8 mouse cellular contexts compared by ENCODE assay signal in genomic region chr4:108834971-108835311, GRCm38 (mm10). TPM values are rescaled to one million over a fixed set of nuclear protein-coding genes. Genes with fewer than 3 reads are reported as not detected.
DNase-seq lines count a peak whose midpoint lies in the region; ATAC-seq and TF ChIP-seq lines count a peak whose summit lies in the region.

No protein-coding gene starts in this region.

- no peaks in the 10 kb centered on the region for H3K27me3 ChIP-seq in CH12.LX (replicated peaks)
- H3K27me3 ChIP-seq in embryonic facial prominence, embryonic 12.5 days, result no peaks in the 10 kb centered on the region
- no peaks in the 10 kb centered on the region for H3K27me3 ChIP-seq in hindbrain, embryonic 16.5 days (replicated peaks; ENCODE audit: control insufficient read depth, insufficient read depth, low read length)
- no peaks in the 10 kb centered on the region for H3K27me3 ChIP-seq in thymus, adult 2 months (ENCODE audit: control insufficient read depth, insufficient read depth, low read length)

- no peak for TF ChIP-seq EP300 in CH12.LX (IDR thresholded peaks at IDR 0.05; ENCODE audit: low read length)

- TF ChIP-seq RAD21 in CH12.LX (IDR thresholded peaks at IDR 0.05; ENCODE audit: low read depth, low read length), result no peak

- H3K79me2 ChIP-seq in CH12.LX (replicated peaks; ENCODE audit: control insufficient read depth, extremely low read depth, insufficient read depth, poor library complexity, severe bottlenecking), result peaks cover 47% of the 10 kb centered on the region

- ATAC-seq in embryonic facial prominence, embryonic 12.5 days (ENCODE audit: insufficient number of reproducible peaks, insufficient read depth, low FRiP score, low TSS enrichment), result no peak
- ATAC-seq in hindbrain, embryonic 16.5 days, result no peak

- H3K36me3 ChIP-seq in CH12.LX (replicated peaks in 1 of 2; ENCODE audit: control insufficient read depth in 1 of 2, insufficient read depth in 1 of 2, low read length in 1 of 2), result peaks cover 4 to 22% of the 10 kb centered on the region in 2 experiments
- H3K36me3 ChIP-seq in embryonic facial prominence, embryonic 12.5 days, result peaks cover 5% of the 10 kb centered on the region
- H3K36me3 ChIP-seq in hindbrain, embryonic 16.5 days (ENCODE audit: control insufficient read depth, insufficient read depth, low read length), result no peaks in the 10 kb centered on the region
- H3K36me3 ChIP-seq in thymus, adult 2 months (ENCODE audit: control insufficient read depth, insufficient read depth, low read length), result no peaks in the 10 kb centered on the region; the same call in 1 of the 2 replicates

- peak; percentile 22 to 46 for DNase-seq in cerebellum, adult 18-20 months
- no peak for DNase-seq in cerebellum, adult 8-10 months
- no peak for DNase-seq in CH12.LX (ENCODE audit: extremely low read depth)
- peak; percentile 9 for DNase-seq in lung, postnatal 10 days
- DNase-seq in thymus, adult 2 months, result peak; percentile 14
- DNase-seq in ovary, postnatal 10 days (ENCODE audit: low spot score), result no peak

- TF ChIP-seq POLR2A in CH12.LX (IDR thresholded peaks at IDR 0.05; ENCODE audit: low read depth, low read length), result no peak
- no peak for TF ChIP-seq POLR2A in thymus, adult 2 months (IDR thresholded peaks at IDR 0.05; ENCODE audit: control insufficient read depth, extremely low read depth, insufficient read depth, low read length, poor library complexity)

- peak overlapping the region; percentile 83 for H3K4me2 ChIP-seq in CH12.LX (ENCODE audit: insufficient read depth, low read depth, poor library complexity, severe bottlenecking)
- peak overlapping the region; percentile 63 for H3K4me2 ChIP-seq in embryonic facial prominence, embryonic 12.5 days (replicated peaks)
- H3K4me2 ChIP-seq in hindbrain, embryonic 16.5 days (ENCODE audit: low read length), result peak overlapping the region; percentile 87

- peak overlapping the region; percentile 98 for H3K9ac ChIP-seq in CH12.LX (ENCODE audit: insufficient read depth, low read depth)
- peak overlapping the region; percentile 77 for H3K9ac ChIP-seq in embryonic facial prominence, embryonic 12.5 days
- H3K9ac ChIP-seq in hindbrain, embryonic 16.5 days (ENCODE audit: low read depth, low read length), result peak overlapping the region; percentile 76

- dilution Hi-C loops in CH12.LX (cut with MboI; ENCODE audit: extremely low pct_ligation_motif_present, extremely low pct_unique_long_range_greater_than_20kb, low sequenced_read_pairs), result no loop called here

- peak overlapping the region; percentile 98; the same call in 1 of the 2 replicates for H3K27ac ChIP-seq in CH12.LX (ENCODE audit: insufficient read depth, low read depth)
- peak overlapping the region; percentile 99 for H3K27ac ChIP-seq in embryonic facial prominence, embryonic 12.5 days
- peak overlapping the region; percentile 99 for H3K27ac ChIP-seq in hindbrain, embryonic 16.5 days (ENCODE audit: low read depth, low read length)
- H3K27ac ChIP-seq in thymus, adult 2 months (ENCODE audit: control insufficient read depth, insufficient read depth, low read length), result peak overlapping the region; percentile 90

- under 1% methylated on average over 15 of the region's 15 CpGs for WGBS in embryonic facial prominence, embryonic 12.5 days
- under 1% methylated on average over 15 of the region's 15 CpGs for WGBS in hindbrain, embryonic 16.5 days
- WGBS in thymus, adult 2 months, result 2% methylated on average over 15 of the region's 15 CpGs

- in situ Hi-C loops in CH12.LX (cut with MboI; ENCODE audit: low pct_ligation_motif_present, low pct_unique_long_range_greater_than_20kb, low sequenced_read_pairs), result no loop called here

- H3K9me3 ChIP-seq in CH12.LX (replicated peaks; ENCODE audit: low read length), result no peaks in the 10 kb centered on the region
- H3K9me3 ChIP-seq in embryonic facial prominence, embryonic 12.5 days, result no peaks in the 10 kb centered on the region
- H3K9me3 ChIP-seq in hindbrain, embryonic 16.5 days (ENCODE audit: control insufficient read depth, low read length), result no peaks in the 10 kb centered on the region

- peaks cover 0 to 42% of the 10 kb centered on the region in 2 experiments; a peak in 2 of 4 replicates for H3K4me1 ChIP-seq in CH12.LX (ENCODE audit: control insufficient read depth in 1 of 2, insufficient read depth in 2 of 2)
- peaks cover 25% of the 10 kb centered on the region for H3K4me1 ChIP-seq in embryonic facial prominence, embryonic 12.5 days
- peaks cover 25% of the 10 kb centered on the region for H3K4me1 ChIP-seq in hindbrain, embryonic 16.5 days (ENCODE audit: control insufficient read depth, insufficient read depth, low read depth, low read length)
- peaks cover 7% of the 10 kb centered on the region for H3K4me1 ChIP-seq in thymus, adult 2 months (replicated peaks; ENCODE audit: control insufficient read depth, insufficient read depth, low read length)

- peak overlapping the region; percentile 72 to 83 (median 76) for H3K4me3 ChIP-seq in CH12.LX (replicated peaks in 1 of 3; ENCODE audit: low read depth in 2 of 3, low read length in 2 of 3, poor library complexity in 1 of 3)
- H3K4me3 ChIP-seq in embryonic facial prominence, embryonic 12.5 days, result peak overlapping the region; percentile 95
- peak overlapping the region; percentile 91 for H3K4me3 ChIP-seq in hindbrain, embryonic 16.5 days (ENCODE audit: low read length)
- H3K4me3 ChIP-seq in thymus, adult 2 months (ENCODE audit: control insufficient read depth, insufficient read depth, low read length), result peak overlapping the region; percentile 99

- 0 out of 4 replicates have a peak, but pooled peaks of 1 of the 2 experiments have one; percentile 3 for TF ChIP-seq CTCF in CH12.LX (conservative IDR thresholded peaks at IDR 0.05 in 1 of 2, IDR thresholded peaks at IDR 0.05 in 1 of 2; ENCODE audit: low read depth in 2 of 2, low read length in 2 of 2)
- TF ChIP-seq CTCF in thymus, adult 2 months (IDR thresholded peaks at IDR 0.05; ENCODE audit: borderline replicate concordance, control insufficient read depth, extremely low read depth, insufficient read depth, low read length, poor library complexity), result no peak

TF ChIP-seq in CH12.LX, 34 proteins besides CTCF, POLR2A, EP300 and RAD21:
- TF ChIP-seq SMC3 (IDR thresholded peaks at IDR 0.05; ENCODE audit: low read depth, low read length), result no peak
- TF ChIP-seq CHD2 (IDR thresholded peaks at IDR 0.05; ENCODE audit: low read length), result no peak
- no peak for TF ChIP-seq SIN3A (IDR thresholded peaks at IDR 0.05; ENCODE audit: low read length)
- no peak for TF ChIP-seq USF2 (conservative IDR thresholded peaks at IDR 0.05; ENCODE audit: low read depth, low read length)
- no peak for TF ChIP-seq NELFE (IDR thresholded peaks at IDR 0.05; ENCODE audit: low read depth, low read length)
- TF ChIP-seq CHD1 (IDR thresholded peaks at IDR 0.05; ENCODE audit: low read depth, low read length), result no peak
- no peak for TF ChIP-seq MAFK (IDR thresholded peaks at IDR 0.05; ENCODE audit: insufficient replicate concordance, low read length)
- TF ChIP-seq UBTF (IDR thresholded peaks at IDR 0.05; ENCODE audit: low read depth, low read length), result no peak
- no peak for TF ChIP-seq JUND (conservative IDR thresholded peaks at IDR 0.05; ENCODE audit: low read depth, low read length)
- TF ChIP-seq PAX5 (IDR thresholded peaks at IDR 0.05; ENCODE audit: low read length), result no peak
- TF ChIP-seq KAT2A (IDR thresholded peaks at IDR 0.05; ENCODE audit: insufficient replicate concordance, low read length), result no peak

RNA-seq across cellular contexts. Expression of gene Txndc12, which starts 0.5 kb away (rescaled TPM):
- total RNA-seq in CH12.LX (2012; rRNA removed), result 35.9 and 45.5 TPM in 2 replicates
- 61.4 and 62.3 TPM in 2 replicates for total RNA-seq in CH12.LX (2014; rRNA removed)
- 44.1 and 52.7 TPM in 2 replicates for polyA plus RNA-seq in CH12.LX (2012; ENCODE audit: insufficient read length, low read depth)
- 114 and 118 TPM in 2 replicates for polyA plus RNA-seq in embryonic facial prominence, embryonic 12.5 days (2016; fragmentation: Nextera tagmentation; extraction: Ambion mirVana)
- polyA plus RNA-seq in hindbrain, embryonic 16.5 days (2015; fragmentation: Nextera tagmentation; extraction: Ambion mirVana), result 68.7 and 70.4 TPM in 2 replicates
- 14.7 and 15.5 TPM in 2 replicates for polyA plus RNA-seq in thymus, adult 2 months (2012; rRNA removed)

RNA-seq across cellular contexts. Expression of gene Btf3l4, which starts 1.5 kb away (rescaled TPM):
- total RNA-seq in CH12.LX (2012; rRNA removed), result 32.1 and 33.3 TPM in 2 replicates
- total RNA-seq in CH12.LX (2014; rRNA removed), result 52.7 and 70.5 TPM in 2 replicates
- polyA plus RNA-seq in CH12.LX (2012; ENCODE audit: insufficient read length, low read depth), result 67.6 and 74.5 TPM in 2 replicates
- polyA plus RNA-seq in embryonic facial prominence, embryonic 12.5 days (2016; fragmentation: Nextera tagmentation; extraction: Ambion mirVana), result 208 and 229 TPM in 2 replicates
- polyA plus RNA-seq in hindbrain, embryonic 16.5 days (2015; fragmentation: Nextera tagmentation; extraction: Ambion mirVana), result 129 and 147 TPM in 2 replicates
- polyA plus RNA-seq in thymus, adult 2 months (2012; rRNA removed), result 19.3 and 24.3 TPM in 2 replicates

RNA-seq across cellular contexts. Expression of gene Kti12, which starts 12.6 kb away (rescaled TPM):
- total RNA-seq in CH12.LX (2012; rRNA removed) (36.1 and 48.4 TPM in 2 replicates), CH12.LX (2014; rRNA removed) (51.4 and 66.0 TPM in 2 replicates)
- polyA plus RNA-seq in CH12.LX (2012; ENCODE audit: insufficient read length, low read depth), result 73.8 and 81.3 TPM in 2 replicates
- polyA plus RNA-seq in embryonic facial prominence, embryonic 12.5 days (2016; fragmentation: Nextera tagmentation; extraction: Ambion mirVana), result 49.7 and 52.3 TPM in 2 replicates
- polyA plus RNA-seq in hindbrain, embryonic 16.5 days (2015; fragmentation: Nextera tagmentation; extraction: Ambion mirVana), result 26.1 and 27.7 TPM in 2 replicates
- 72.6 and 76.0 TPM in 2 replicates for polyA plus RNA-seq in thymus, adult 2 months (2012; rRNA removed)

RNA-seq across cellular contexts. Expression of gene A730015C16Rik, which starts 13.5 kb away (rescaled TPM):
- 7.0 and 11.2 TPM in 2 replicates for total RNA-seq in CH12.LX (2012; rRNA removed)
- not detected in 2 replicates for total RNA-seq in CH12.LX (2014; rRNA removed)
- 0.26 and 0.48 TPM in 2 replicates for polyA plus RNA-seq in CH12.LX (2012; ENCODE audit: insufficient read length, low read depth)
- polyA plus RNA-seq in embryonic facial prominence, embryonic 12.5 days (2016; fragmentation: Nextera tagmentation; extraction: Ambion mirVana), result 1.9 and 2.5 TPM in 2 replicates
- 0.66 and 1.0 TPM in 2 replicates for polyA plus RNA-seq in hindbrain, embryonic 16.5 days (2015; fragmentation: Nextera tagmentation; extraction: Ambion mirVana)
- not detected in 2 replicates for polyA plus RNA-seq in thymus, adult 2 months (2012; rRNA removed)

RNA-seq across cellular contexts. Expression of gene Rab3b, which starts 43.9 kb away (rescaled TPM):
- total RNA-seq in CH12.LX (2012; rRNA removed) (0.55 and 0.85 TPM in 2 replicates), CH12.LX (2014; rRNA removed) (0.15 and 0.56 TPM in 2 replicates)
- polyA plus RNA-seq in CH12.LX (2012; ENCODE audit: insufficient read length, low read depth), result 0.76 and 0.94 TPM in 2 replicates
- polyA plus RNA-seq in embryonic facial prominence, embryonic 12.5 days (2016; fragmentation: Nextera tagmentation; extraction: Ambion mirVana), result 25.8 TPM in 2 replicates
- polyA plus RNA-seq in hindbrain, embryonic 16.5 days (2015; fragmentation: Nextera tagmentation; extraction: Ambion mirVana), result 217 and 249 TPM in 2 replicates
- polyA plus RNA-seq in thymus, adult 2 months (2012; rRNA removed), result 0.91 and 1.7 TPM in 2 replicates

Comparison
In these comparisons a context has a peak if more than half of its experiments do, and no peak if none do; other contexts are left out.
1. DNase-seq: peak in cerebellum, adult 18-20 months (2 of 2), lung, postnatal 10 days (single experiment) and thymus, adult 2 months (single experiment); none in cerebellum, adult 8-10 months (single experiment), CH12.LX (single experiment) and ovary, postnatal 10 days (single experiment).
2. Peak in every context shown above with its lines, with median percentiles within 50 percentile points of each other: H3K27ac ChIP-seq, H3K4me2 ChIP-seq, H3K4me3 ChIP-seq and H3K9ac ChIP-seq.